Mouse (Mus musculus): ENCODE data around the gene Sowahd. TPM values are rescaled to one million over a fixed set of nuclear protein-coding genes. Genes with fewer than 3 reads are reported as not detected.

Gene Sowahd
- polyA plus RNA-seq (2014; fragmentation: Nextera tagmentation; extraction: Ambion mirVana): not detected in 2 replicates

GRCm38 (mm10) chrX:37048066-37048889, at the start of gene Sowahd:
Gene Sowahd, plus strand, starts transcription at chrX:37048845.
- H3K9ac ChIP-seq (ENCODE audit: low read length): no peak within 1 kb of the TSS
- H3K27me3 ChIP-seq (ENCODE audit: control insufficient read depth, insufficient read depth, low read length): peaks cover 35% of the 10 kb centered on the region
- WGBS: 17% methylated on average over 38 of the region's 38 CpGs
- ATAC-seq (ENCODE audit: insufficient number of reproducible peaks, low FRiP score, low TSS enrichment, low read depth): no peak
- DNase-seq (ENCODE audit: low spot score): peak; percentile 27
- peak within 1 kb of the TSS; percentile 54 for H3K4me2 ChIP-seq (ENCODE audit: low read depth, severe bottlenecking)
- 0 out of 2 replicates have a peak, but pooled peaks cover 4% of the 10 kb centered on the region for H3K4me1 ChIP-seq (ENCODE audit: control insufficient read depth, insufficient read depth, low read length)
- no peaks in the 10 kb centered on the region for H3K36me3 ChIP-seq (ENCODE audit: control insufficient read depth, insufficient read depth, low read length)
- peak within 1 kb of the TSS; percentile 23 for H3K4me3 ChIP-seq (ENCODE audit: low read depth, low read length)
- no peaks in the 10 kb centered on the region; the same call in 1 of the 2 replicates for H3K9me3 ChIP-seq (ENCODE audit: control insufficient read depth, low read length)
- no peak within 1 kb of the TSS for H3K27ac ChIP-seq (replicated peaks; ENCODE audit: low read depth, low read length)

GRCm38 (mm10) chrX:37013870-37014269, 34.8 kb upstream of the Sowahd start:
- Histone ChIP-seq H3K4me1 (ENCODE audit: control insufficient read depth, insufficient read depth, low read length) (no peaks in the 10 kb centered on the region), H3K9me3 (ENCODE audit: control insufficient read depth, low read length) (no peaks in the 10 kb centered on the region), H3K9ac (ENCODE audit: low read length) (no peak overlapping the region), H3K27ac (replicated peaks; ENCODE audit: low read depth, low read length) (no peak overlapping the region), H3K36me3 (ENCODE audit: control insufficient read depth, insufficient read depth, low read length) (no peaks in the 10 kb centered on the region), H3K27me3 (ENCODE audit: control insufficient read depth, insufficient read depth, low read length) (no peaks in the 10 kb centered on the region), H3K4me2 (ENCODE audit: low read depth, severe bottlenecking) (no peak overlapping the region), H3K4me3 (ENCODE audit: low read depth, low read length) (no peak overlapping the region)
- 76% methylated on average over 5 of the region's 5 CpGs for WGBS
- DNase-seq (ENCODE audit: low spot score): no peak
- no peak for ATAC-seq (ENCODE audit: insufficient number of reproducible peaks, low FRiP score, low TSS enrichment, low read depth)

- H3K36me3 ChIP-seq (ENCODE audit: control insufficient read depth, insufficient read depth, low read length): no peaks in the 10 kb centered on the region
- no peaks in the 10 kb centered on the region for H3K4me1 ChIP-seq (ENCODE audit: control insufficient read depth, insufficient read depth, low read length)
- H3K9me3 ChIP-seq (ENCODE audit: control insufficient read depth, low read length): no peaks in the 10 kb centered on the region
- H3K27me3 ChIP-seq (ENCODE audit: control insufficient read depth, insufficient read depth, low read length): no peaks in the 10 kb centered on the region
- WGBS: 91% methylated on average over 9 of the region's 9 CpGs
- no peak overlapping the region for H3K27ac ChIP-seq (replicated peaks; ENCODE audit: low read depth, low read length)
- no peak overlapping the region for H3K4me3 ChIP-seq (ENCODE audit: low read depth, low read length)
- no peak overlapping the region for H3K4me2 ChIP-seq (ENCODE audit: low read depth, severe bottlenecking)
- DNase-seq (ENCODE audit: low spot score) (no peak), ATAC-seq (ENCODE audit: insufficient number of reproducible peaks, low FRiP score, low TSS enrichment, low read depth) (no peak)
- no peak overlapping the region for H3K9ac ChIP-seq (ENCODE audit: low read length)
Measured at GRCm38 (mm10) chrX:37018150-37018654, 30.4 kb upstream of the Sowahd start.

GRCm38 (mm10) chrX:37019045-37019444, 29.6 kb upstream of the Sowahd start:
- no peak overlapping the region for H3K4me2 ChIP-seq (ENCODE audit: low read depth, severe bottlenecking)
- H3K9ac ChIP-seq (ENCODE audit: low read length): no peak overlapping the region
- H3K27me3 ChIP-seq (ENCODE audit: control insufficient read depth, insufficient read depth, low read length): no peaks in the 10 kb centered on the region
- no peaks in the 10 kb centered on the region for H3K36me3 ChIP-seq (ENCODE audit: control insufficient read depth, insufficient read depth, low read length)
- H3K9me3 ChIP-seq (ENCODE audit: control insufficient read depth, low read length): no peaks in the 10 kb centered on the region
- no peak for DNase-seq (ENCODE audit: low spot score)
- no peak for ATAC-seq (ENCODE audit: insufficient number of reproducible peaks, low FRiP score, low TSS enrichment, low read depth)
- H3K4me3 ChIP-seq (ENCODE audit: low read depth, low read length): no peak overlapping the region
- no peaks in the 10 kb centered on the region for H3K4me1 ChIP-seq (ENCODE audit: control insufficient read depth, insufficient read depth, low read length)
- 66% methylated on average over 3 of the region's 3 CpGs for WGBS
- H3K27ac ChIP-seq (replicated peaks; ENCODE audit: low read depth, low read length): no peak overlapping the region

- 20% methylated on average over 3 of the region's 3 CpGs for WGBS
- no peaks in the 10 kb centered on the region for H3K36me3 ChIP-seq (ENCODE audit: control insufficient read depth, insufficient read depth, low read length)
- DNase-seq (ENCODE audit: low spot score) (peak; percentile 70), ATAC-seq (ENCODE audit: insufficient number of reproducible peaks, low FRiP score, low TSS enrichment, low read depth) (no peak)
- no peaks in the 10 kb centered on the region for H3K27me3 ChIP-seq (ENCODE audit: control insufficient read depth, insufficient read depth, low read length)
- H3K9me3 ChIP-seq (ENCODE audit: control insufficient read depth, low read length): no peaks in the 10 kb centered on the region
- H3K4me1 ChIP-seq (ENCODE audit: control insufficient read depth, insufficient read depth, low read length): no peaks in the 10 kb centered on the region
- H3K4me3 ChIP-seq (ENCODE audit: low read depth, low read length): no peak overlapping the region
- H3K27ac ChIP-seq (replicated peaks; ENCODE audit: low read depth, low read length): no peak overlapping the region
- no peak overlapping the region for H3K9ac ChIP-seq (ENCODE audit: low read length)
- H3K4me2 ChIP-seq (ENCODE audit: low read depth, severe bottlenecking): no peak overlapping the region
Measured at GRCm38 (mm10) chrX:37022690-37023089, 26.0 kb upstream of the Sowahd start.

- Histone ChIP-seq H3K27ac (replicated peaks; ENCODE audit: low read depth, low read length) (no peak overlapping the region), H3K4me1 (ENCODE audit: control insufficient read depth, insufficient read depth, low read length) (no peaks in the 10 kb centered on the region), H3K4me2 (ENCODE audit: low read depth, severe bottlenecking) (no peak overlapping the region), H3K27me3 (ENCODE audit: control insufficient read depth, insufficient read depth, low read length) (no peaks in the 10 kb centered on the region), H3K36me3 (ENCODE audit: control insufficient read depth, insufficient read depth, low read length) (no peaks in the 10 kb centered on the region), H3K9me3 (ENCODE audit: control insufficient read depth, low read length) (no peaks in the 10 kb centered on the region), H3K9ac (ENCODE audit: low read length) (no peak overlapping the region), H3K4me3 (ENCODE audit: low read depth, low read length) (no peak overlapping the region)
- 79% methylated on average over 10 of the region's 10 CpGs for WGBS
- ATAC-seq (ENCODE audit: insufficient number of reproducible peaks, low FRiP score, low TSS enrichment, low read depth) (no peak), DNase-seq (ENCODE audit: low spot score) (no peak)
Measured at GRCm38 (mm10) chrX:37023652-37024309, 24.9 kb upstream of the Sowahd start.

- no peak for DNase-seq (ENCODE audit: low spot score)
- WGBS: 62% methylated on average over 3 of the region's 3 CpGs
- Histone ChIP-seq H3K9me3 (ENCODE audit: control insufficient read depth, low read length) (no peaks in the 10 kb centered on the region), H3K36me3 (ENCODE audit: control insufficient read depth, insufficient read depth, low read length) (no peaks in the 10 kb centered on the region), H3K9ac (ENCODE audit: low read length) (no peak overlapping the region), H3K27ac (replicated peaks; ENCODE audit: low read depth, low read length) (no peak overlapping the region), H3K4me2 (ENCODE audit: low read depth, severe bottlenecking) (no peak overlapping the region), H3K27me3 (ENCODE audit: control insufficient read depth, insufficient read depth, low read length) (no peaks in the 10 kb centered on the region), H3K4me1 (ENCODE audit: control insufficient read depth, insufficient read depth, low read length) (no peaks in the 10 kb centered on the region), H3K4me3 (ENCODE audit: low read depth, low read length) (no peak overlapping the region)
- no peak for ATAC-seq (ENCODE audit: insufficient number of reproducible peaks, low FRiP score, low TSS enrichment, low read depth)
Measured at GRCm38 (mm10) chrX:37028378-37028777, 20.3 kb upstream of the Sowahd start.

GRCm38 (mm10) chrX:37042726-37043125, 5.9 kb upstream of the Sowahd start:
- DNase-seq (ENCODE audit: low spot score) (peak; percentile 76), ATAC-seq (ENCODE audit: insufficient number of reproducible peaks, low FRiP score, low TSS enrichment, low read depth) (no peak)
- Histone ChIP-seq H3K9ac (ENCODE audit: low read length) (no peak overlapping the region), H3K4me3 (ENCODE audit: low read depth, low read length) (no peak overlapping the region), H3K36me3 (ENCODE audit: control insufficient read depth, insufficient read depth, low read length) (no peaks in the 10 kb centered on the region), H3K27ac (replicated peaks; ENCODE audit: low read depth, low read length) (no peak overlapping the region), H3K4me2 (ENCODE audit: low read depth, severe bottlenecking) (no peak overlapping the region), H3K9me3 (ENCODE audit: control insufficient read depth, low read length) (no peaks in the 10 kb centered on the region; the same call in 1 of the 2 replicates), H3K27me3 (ENCODE audit: control insufficient read depth, insufficient read depth, low read length) (peaks cover 4% of the 10 kb centered on the region; the same call in 1 of the 2 replicates), H3K4me1 (ENCODE audit: control insufficient read depth, insufficient read depth, low read length) (no peaks in the 10 kb centered on the region)
- WGBS: 18% methylated on average over 9 of the region's 9 CpGs
